Mouse (Mus musculus) spleen, adult 2 months (tissue): ENCODE data around the gene Gdap1l1. TPM values are rescaled to one million over a fixed set of nuclear protein-coding genes. Genes with fewer than 3 reads are reported as not detected.
A peak's percentile ranks its signal among the peaks of the same experiment; 100 is the strongest.
"Not testable (repeated sequence)": the region's sequence is repeated elsewhere in the genome, so short reads cannot be mapped to it uniquely, and the experiment has no call there.

Experiments
- DNase-seq, 2 experiments: peaks; one replicate each; pipeline versions ENCODE4 v3.0.0 to v3.0.0-alpha.2; 2012 to 2021; ENCODE audit warnings: low spot score in 2 of 2, low read depth in 1 of 2
- H3K27ac ChIP-seq: fragments of 200-500 bp; 2 replicates; pipeline ENCODE4 v1.5.1; 2012; ENCODE audit warnings: low read length, inconsistent platforms; ENCODE audit not compliant: insufficient read depth
- H3K27me3 ChIP-seq: fragments of 200-500 bp; 2 replicates; pipeline ENCODE4 v1.6.1; 2012; ENCODE audit warnings: mild to moderate bottlenecking, moderate library complexity, low read length, inconsistent platforms; ENCODE audit not compliant: control insufficient read depth, insufficient read depth
- H3K36me3 ChIP-seq: fragments of 200-500 bp; 2 replicates; pipeline ENCODE4 v1.6.1; 2012; ENCODE audit warnings: mild to moderate bottlenecking, low read length, inconsistent platforms; ENCODE audit not compliant: control insufficient read depth, insufficient read depth
- H3K4me1 ChIP-seq: fragments of 200-500 bp; 2 replicates; pipeline ENCODE4 v1.6.1; 2011; ENCODE audit warnings: inconsistent platforms; ENCODE audit not compliant: control insufficient read depth, insufficient read depth, insufficient read length
- H3K4me3 ChIP-seq: fragments of 200-500 bp; 2 replicates; pipeline ENCODE4 v1.5.1; 2011; ENCODE audit warnings: mild to moderate bottlenecking, inconsistent platforms; ENCODE audit not compliant: insufficient read depth, insufficient read length; ENCODE audit errors: extremely low read depth
- CTCF ChIP-seq: fragments of 200-500 bp; IDR thresholded peaks from 2 replicates; pipeline ENCODE4 v1.5.1; 2011; ENCODE audit warnings: mild to moderate bottlenecking, inconsistent platforms; ENCODE audit not compliant: insufficient read depth, insufficient read length, insufficient replicate concordance; ENCODE audit errors: extremely low read depth
- POLR2A ChIP-seq: fragments of 200-500 bp; IDR thresholded peaks from 2 replicates; pipeline ENCODE4 v1.6.1; 2011; ENCODE audit warnings: low read depth, low read length, inconsistent platforms
- WGBS: fragments of 180-500 bp; shearing (Covaris S2); methylation state at CpG from one replicate; pipeline ENCODE4 v1.1.7; 2018; 5-methylcytosine and 5-hydroxymethylcytosine counted together
- polyA plus RNA-seq: library from polyadenylated mRNA; depleted of rRNA; stranded (reverse); fragments of >200 nt; gene quantifications from 2 replicates; pipeline ENCODE4 v1.2.3, GENCODE M21; 2012

The Gdap1l1 gene
- polyA plus RNA-seq, 1 experiment: 0.19 TPM

GRCm38 (mm10) chr2:163398770-163399169 is 39.5 kb upstream of the Gdap1l1 start:
- no peak for DNase-seq
- Histone ChIP-seq H3K4me3 (no peak overlapping the region), H3K27me3 (no peaks in the 10 kb centered on the region; the same call in 1 of the 2 replicates), H3K36me3 (no peaks in the 10 kb centered on the region), H3K27ac (no peak overlapping the region), H3K4me1 (no peaks in the 10 kb centered on the region)
- TF ChIP-seq POLR2A (no peak), CTCF (no peak)
- 51% methylated on average over 4 of the region's 4 CpGs for WGBS

DNA sequence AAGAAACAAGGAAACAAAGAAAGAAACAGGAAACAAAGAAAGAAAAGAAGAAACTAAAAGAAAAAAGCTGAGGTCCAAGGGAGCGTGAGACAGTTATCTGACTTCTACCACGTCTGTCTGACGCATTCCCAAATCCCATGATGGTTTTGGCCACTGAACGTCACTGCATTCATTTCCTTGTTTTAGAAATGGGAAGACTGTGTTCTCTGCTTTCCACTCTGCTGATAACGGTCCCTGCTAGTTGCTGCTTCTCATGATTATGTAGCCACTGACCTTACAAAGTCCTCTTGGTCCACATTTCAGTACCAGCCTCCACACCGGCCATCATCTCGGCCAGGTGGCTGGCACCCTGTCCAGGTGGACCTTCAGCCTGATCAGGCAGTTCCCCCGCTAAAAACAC is 39.1 kb upstream of the Gdap1l1 start:
- WGBS: 65% methylated on average over 8 of the region's 8 CpGs
- H3K27me3 ChIP-seq: no peaks in the 10 kb centered on the region
- H3K27ac ChIP-seq: no peak overlapping the region
- DNase-seq: no peak
- H3K36me3 ChIP-seq: no peaks in the 10 kb centered on the region
- no peak overlapping the region for H3K4me3 ChIP-seq
- TF ChIP-seq POLR2A (no peak), CTCF (no peak)
- no peaks in the 10 kb centered on the region for H3K4me1 ChIP-seq

- H3K27me3 ChIP-seq: no peaks in the 10 kb centered on the region
- peak; percentile 55 to 65 for DNase-seq
- WGBS: 3% methylated on average over 8 of the region's 8 CpGs
- TF ChIP-seq POLR2A (no peak), CTCF (peak; percentile 61; the same call in 1 of the 2 replicates)
- no peaks in the 10 kb centered on the region for H3K36me3 ChIP-seq
- H3K4me3 ChIP-seq: no peak overlapping the region
- no peak overlapping the region for H3K27ac ChIP-seq
- H3K4me1 ChIP-seq: no peaks in the 10 kb centered on the region
These were observed 37.1 kb upstream of the Gdap1l1 start for GRCm38 (mm10) chr2:163401221-163401620.

DNA sequence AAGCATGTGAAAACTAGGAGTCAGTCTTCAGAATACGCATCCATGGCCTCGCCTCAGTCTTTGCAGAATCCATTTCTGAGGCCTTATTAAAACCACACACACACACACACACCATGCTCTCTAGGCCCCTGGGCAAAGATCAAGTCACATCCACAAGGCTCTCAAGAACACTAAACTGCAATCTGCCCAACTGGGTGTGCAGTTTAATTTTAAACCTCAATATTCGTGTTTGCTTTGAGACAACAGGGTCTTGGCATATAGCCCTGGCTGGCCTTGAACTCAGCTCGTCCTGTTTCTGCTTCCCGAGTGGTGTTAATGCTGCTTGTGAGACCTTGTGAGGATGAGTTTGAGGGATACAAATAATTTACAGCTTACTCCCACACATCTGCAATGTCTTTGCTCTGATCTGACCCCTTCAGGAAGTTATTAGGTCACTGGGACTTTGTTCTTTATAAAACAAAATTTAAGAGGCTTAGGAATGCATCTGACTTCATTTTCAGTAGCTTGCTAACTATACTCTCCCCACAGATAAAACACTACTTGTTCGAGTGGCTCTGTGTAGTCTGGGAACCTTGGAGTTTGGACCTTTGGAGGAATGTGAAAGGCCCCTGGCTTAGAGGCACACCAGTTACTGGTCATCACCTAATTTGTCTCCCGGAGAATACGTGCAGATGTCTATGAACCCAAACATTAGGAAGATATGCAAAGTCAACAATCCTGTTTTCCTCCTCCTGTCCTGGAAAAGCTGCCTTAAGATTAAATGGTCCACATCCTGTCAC is 34.0 kb upstream of the Gdap1l1 start:
- H3K4me1 ChIP-seq: no peaks in the 10 kb centered on the region
- WGBS: 88% methylated on average over 8 of the region's 8 CpGs
- no peak overlapping the region for H3K4me3 ChIP-seq
- H3K27ac ChIP-seq: no peak overlapping the region
- DNase-seq: no peak
- H3K27me3 ChIP-seq: no peaks in the 10 kb centered on the region
- TF ChIP-seq CTCF (no peak), POLR2A (no peak)
- H3K36me3 ChIP-seq: peaks cover 15% of the 10 kb centered on the region

- Histone ChIP-seq H3K27ac (no peak overlapping the region), H3K27me3 (no peaks in the 10 kb centered on the region), H3K4me3 (no peak overlapping the region), H3K4me1 (no peaks in the 10 kb centered on the region), H3K36me3 (peaks cover 41% of the 10 kb centered on the region)
- TF ChIP-seq CTCF (no peak), POLR2A (no peak)
- 94% methylated on average over 3 of the region's 3 CpGs for WGBS
- DNase-seq: no peak
These were observed 28.1 kb upstream of the Gdap1l1 start for GRCm38 (mm10) chr2:163410211-163410610.

DNA sequence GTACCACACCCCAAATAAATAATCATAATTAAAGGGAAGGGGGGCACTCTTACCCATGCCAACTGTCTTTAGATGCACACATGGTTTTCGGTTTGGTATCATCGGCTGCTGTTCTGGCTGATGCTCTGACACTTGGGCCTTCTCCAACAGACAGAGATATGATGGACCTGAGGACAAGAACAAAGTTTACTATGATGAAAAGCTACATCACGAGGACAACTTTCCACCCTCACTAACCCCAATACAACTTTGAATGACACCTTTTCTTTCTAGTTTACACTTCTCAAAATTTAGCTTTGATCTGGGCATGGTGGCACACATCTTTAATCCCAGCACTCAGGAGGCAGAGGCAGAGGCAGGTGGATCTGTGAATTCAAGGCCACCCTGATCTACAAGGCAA is 26.9 kb upstream of the Gdap1l1 start:
- H3K36me3 ChIP-seq: peaks cover 41% of the 10 kb centered on the region
- not testable (repeated sequence) for DNase-seq, H3K27me3 ChIP-seq, H3K4me3 ChIP-seq, H3K27ac ChIP-seq, H3K4me1 ChIP-seq
- 88% methylated on average over 3 of the region's 3 CpGs for WGBS

DNA sequence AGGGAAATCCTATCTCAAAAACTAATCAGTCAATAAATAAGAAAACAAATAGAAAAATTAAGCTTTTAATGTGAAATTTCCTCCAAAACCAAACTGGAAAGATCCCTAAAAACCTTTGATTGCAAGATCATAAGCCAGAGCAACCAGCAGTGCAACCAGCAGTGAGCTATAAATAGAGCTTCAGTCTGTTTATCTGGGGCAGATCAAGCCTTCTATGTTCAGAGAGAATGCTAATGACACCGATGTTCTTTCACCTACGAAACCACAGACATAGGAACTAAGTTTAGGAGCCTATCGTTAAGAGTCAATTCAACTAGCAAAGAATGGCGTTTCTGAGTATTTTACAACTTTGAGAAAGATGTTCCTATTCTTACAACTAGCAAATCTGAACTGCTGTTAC is 26.4 kb upstream of the Gdap1l1 start:
- peaks cover 41% of the 10 kb centered on the region for H3K36me3 ChIP-seq
- no peaks in the 10 kb centered on the region for H3K4me1 ChIP-seq
- 39% methylated on average over 4 of the region's 4 CpGs for WGBS
- TF ChIP-seq POLR2A: no peak
- TF ChIP-seq CTCF: no peak
- H3K27me3 ChIP-seq: no peaks in the 10 kb centered on the region
- no peak for DNase-seq
- no peak overlapping the region for H3K4me3 ChIP-seq
- no peak overlapping the region for H3K27ac ChIP-seq

DNA sequence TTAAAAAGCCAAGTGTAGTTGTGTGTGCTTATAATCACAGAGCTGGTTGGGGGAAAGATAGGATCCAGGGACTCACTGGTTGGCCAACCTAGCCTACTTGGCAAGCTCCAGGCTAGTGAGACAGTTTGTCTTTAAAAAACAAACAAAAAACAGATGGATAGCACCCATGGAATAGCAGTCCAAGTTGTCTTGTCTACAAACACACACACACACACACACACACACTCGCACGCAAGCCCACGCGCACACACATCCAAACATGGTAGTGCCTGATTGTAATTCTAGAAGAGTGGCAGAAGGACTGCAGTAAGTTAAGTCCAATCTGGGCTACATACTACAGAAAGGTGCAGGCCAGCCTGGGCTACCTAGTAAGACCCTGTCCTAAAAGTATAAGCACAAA is 25.9 kb upstream of the Gdap1l1 start:
- 97% methylated on average over 4 of the region's 4 CpGs for WGBS
- no peaks in the 10 kb centered on the region for H3K27me3 ChIP-seq
- H3K4me3 ChIP-seq: no peak overlapping the region
- TF ChIP-seq POLR2A (no peak), CTCF (no peak)
- DNase-seq: no peak
- H3K27ac ChIP-seq: no peak overlapping the region
- H3K4me1 ChIP-seq: peaks cover 2% of the 10 kb centered on the region; the same call in 1 of the 2 replicates
- H3K36me3 ChIP-seq: peaks cover 36% of the 10 kb centered on the region
